Mouse (Mus musculus) hindbrain, embryonic 11.5 days (tissue): ENCODE measurements around the gene Ndrg2. TPM values are rescaled to one million over a fixed set of nuclear protein-coding genes. Genes with fewer than 3 reads are reported as not detected.

Experiments used
- ATAC-seq: fragments of 200-750 bp; cut with Nextera tagmentation; 2 replicates; pipeline ENCODE4 v1.8.0; 2017; ENCODE audit warnings: mild to moderate bottlenecking, moderate TSS enrichment, moderate library complexity; ENCODE audit not compliant: low FRiP score
- DNase-seq: peaks from one replicate; pipeline ENCODE4 v3.0.0-alpha.2; 2015; ENCODE audit warnings: low spot score
- H3K27ac ChIP-seq: fragments of 300-500 bp; sonication (generic); 2 replicates; pipeline ENCODE4 v1.5.1; 2014; ENCODE audit warnings: mild to moderate bottlenecking, low read depth, low read length
- H3K27me3 ChIP-seq: fragments of 300-500 bp; sonication (generic); 2 replicates; pipeline ENCODE4 v1.6.1; 2014; ENCODE audit warnings: mild to moderate bottlenecking, low read length, moderate library complexity, mixed read lengths; ENCODE audit not compliant: control insufficient read depth, insufficient read depth
- H3K36me3 ChIP-seq: fragments of 300-500 bp; sonication (generic); 2 replicates; pipeline ENCODE4 v1.6.1; 2014; ENCODE audit warnings: mild to moderate bottlenecking, low read length, moderate library complexity, mixed read lengths; ENCODE audit not compliant: control insufficient read depth, insufficient read depth
- H3K4me1 ChIP-seq: fragments of 300-500 bp; sonication (generic); replicated peaks from 2 replicates; pipeline ENCODE4 v1.6.1; 2014; ENCODE audit warnings: low read length, mixed read lengths; ENCODE audit not compliant: control insufficient read depth, insufficient read depth
- H3K4me2 ChIP-seq: fragments of 300-500 bp; sonication (generic); replicated peaks from 2 replicates; pipeline ENCODE4 v1.6.1; 2014; ENCODE audit warnings: mild to moderate bottlenecking, low read depth, low read length
- H3K4me3 ChIP-seq: fragments of 300-500 bp; sonication (generic); 2 replicates; pipeline ENCODE4 v1.5.1; 2014; ENCODE audit warnings: low read depth, low read length
- H3K9ac ChIP-seq: fragments of 300-500 bp; sonication (generic); 2 replicates; pipeline ENCODE4 v1.6.1; 2014; ENCODE audit warnings: low read depth, low read length
- H3K9me3 ChIP-seq: fragments of 300-500 bp; sonication (generic); 2 replicates; pipeline ENCODE4 v1.6.1; 2016; ENCODE audit warnings: low read length; ENCODE audit not compliant: control insufficient read depth
- WGBS: fragments of 180-500 bp; shearing (Covaris S2); extraction: QIAGEN DNeasy Blood & Tissue Kit; methylation state at CpG from one replicate; pipeline ENCODE4 v1.1.7; 2014; 5-methylcytosine and 5-hydroxymethylcytosine counted together
- polyA plus RNA-seq: library from polyadenylated mRNA; unstranded; fragments of >200 nt; fragmentation: Nextera tagmentation; extraction: Ambion mirVana; gene quantifications from 2 replicates; pipeline ENCODE4 v1.2.1, GENCODE M21; 2014

The Ndrg2 gene
- polyA plus RNA-seq, 1 experiment from 2014 or later = 11.8 TPM

- 93% methylated on average over 9 of the region's 9 CpGs for WGBS
These were observed 21.6 kb downstream of the Ndrg2 start, which contains the start of gene Slc39a2 for GRCm38 (mm10) chr14:51892191-51892939. TSS of gene Slc39a2 (plus strand) at chr14:51892889.

DNA sequence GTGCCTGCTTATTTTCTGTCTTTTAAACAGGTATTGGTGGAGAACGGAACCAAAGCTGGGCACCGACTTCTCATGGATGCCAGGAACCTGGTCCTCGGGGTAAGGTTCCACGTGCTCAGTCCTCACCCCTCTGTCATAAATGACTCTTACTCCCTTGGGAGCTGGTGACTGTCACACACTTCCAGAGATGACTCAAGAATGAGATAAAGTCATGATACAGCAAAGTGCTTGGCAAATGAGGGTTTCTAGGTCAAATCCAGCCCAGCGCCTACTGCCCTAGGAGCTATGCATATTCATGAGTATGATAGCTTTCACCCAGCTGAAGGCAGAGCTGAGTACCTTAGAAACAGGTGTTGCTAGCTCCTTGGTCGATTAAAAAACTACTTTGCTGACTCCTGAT lies 24.1 kb downstream of the Ndrg2 start:
- Histone ChIP-seq H3K4me2 (no peak overlapping the region), H3K27me3 (no peaks in the 10 kb centered on the region), H3K36me3 (peaks cover 10% of the 10 kb centered on the region; the same call in 1 of the 2 replicates), H3K4me3 (no peak overlapping the region), H3K4me1 (no peaks in the 10 kb centered on the region; the same call in 1 of the 2 replicates), H3K9ac (no peak overlapping the region), H3K27ac (no peak overlapping the region), H3K9me3 (no peaks in the 10 kb centered on the region)
- ATAC-seq = no peak
- 92% methylated on average over 6 of the region's 6 CpGs for WGBS
- DNase-seq = no peak

More at GRCm38 (mm10) chr14:51892191-51892939, 21.6 kb downstream of the Ndrg2 start, which contains the start of gene Slc39a2:
- ATAC-seq (no peak), DNase-seq (no peak)
- H3K9ac ChIP-seq = no peak within 1 kb of the TSS
- H3K27ac ChIP-seq = no peak within 1 kb of the TSS
- no peak within 1 kb of the TSS for H3K4me3 ChIP-seq
- H3K27me3 ChIP-seq = no peaks in the 10 kb centered on the region
- H3K9me3 ChIP-seq = no peaks in the 10 kb centered on the region
- no peaks in the 10 kb centered on the region for H3K4me1 ChIP-seq
- H3K36me3 ChIP-seq = 0 out of 2 replicates have a peak, but pooled peaks cover 8% of the 10 kb centered on the region
- H3K4me2 ChIP-seq = no peak within 1 kb of the TSS

- H3K4me1 ChIP-seq = no peaks in the 10 kb centered on the region; the same call in 1 of the 2 replicates
- H3K9me3 ChIP-seq = no peaks in the 10 kb centered on the region
- no peaks in the 10 kb centered on the region for H3K27me3 ChIP-seq
- peaks cover 4% of the 10 kb centered on the region; the same call in 1 of the 2 replicates for H3K36me3 ChIP-seq
- no peak for ATAC-seq
- WGBS = 48% methylated on average over 6 of the region's 6 CpGs
- no peak overlapping the region; the same call in 1 of the 2 replicates for H3K4me2 ChIP-seq
- no peak overlapping the region for H3K27ac ChIP-seq
- H3K9ac ChIP-seq = no peak overlapping the region
- no peak overlapping the region for H3K4me3 ChIP-seq
- no peak for DNase-seq
These were observed 27.9 kb downstream of the Ndrg2 start for GRCm38 (mm10) chr14:51886051-51886450.

- H3K27ac ChIP-seq = peak within 1 kb of the TSS; percentile 70
- ATAC-seq = peak; percentile 97
- H3K9ac ChIP-seq = peak within 1 kb of the TSS; percentile 76
- H3K4me2 ChIP-seq = peak within 1 kb of the TSS; percentile 79
- WGBS = under 1% methylated on average over 42 of the region's 43 CpGs
- peaks cover 2% of the 10 kb centered on the region; the same call in 1 of the 2 replicates for H3K36me3 ChIP-seq
- H3K4me1 ChIP-seq = no peaks in the 10 kb centered on the region; the same call in 1 of the 2 replicates
- H3K27me3 ChIP-seq = no peaks in the 10 kb centered on the region
- H3K9me3 ChIP-seq = no peaks in the 10 kb centered on the region
- peak; percentile 98 for DNase-seq
- H3K4me3 ChIP-seq = peak within 1 kb of the TSS; percentile 70
These were observed 29.2 kb downstream of the Ndrg2 start, which contains the start of gene Mettl17 for GRCm38 (mm10) chr14:51884598-51885331. TSS of gene Mettl17 (plus strand) at chr14:51884842.

DNA sequence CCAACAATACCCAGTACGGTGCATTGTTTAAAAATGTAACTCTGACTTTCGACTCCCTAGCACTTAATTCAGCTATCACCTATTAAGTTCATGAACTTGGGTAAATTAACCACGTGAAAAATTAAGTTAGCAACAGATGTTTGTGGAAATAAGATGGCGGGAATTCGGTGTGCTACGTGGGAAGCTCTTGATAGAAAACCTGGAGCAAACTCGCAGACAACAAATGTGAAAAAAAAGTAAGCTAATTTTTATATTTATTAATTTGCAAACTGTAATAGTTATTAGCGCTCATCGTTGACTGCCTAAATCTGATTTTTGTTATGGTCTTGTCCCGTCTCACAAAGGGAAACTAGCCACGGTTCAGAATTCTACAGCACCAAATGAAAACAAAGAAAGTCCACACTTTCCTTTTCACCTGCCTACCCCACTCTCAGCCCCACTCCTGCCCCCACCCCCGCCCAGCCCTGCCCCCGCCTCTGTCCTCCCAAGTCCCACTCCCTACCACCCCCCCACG lies 29.9 kb downstream of the Ndrg2 start:
- peak overlapping the region; percentile 63 for H3K27ac ChIP-seq
- H3K4me1 ChIP-seq = no peaks in the 10 kb centered on the region; the same call in 1 of the 2 replicates
- H3K4me2 ChIP-seq = peak overlapping the region; percentile 79
- no peak for DNase-seq
- H3K27me3 ChIP-seq = no peaks in the 10 kb centered on the region
- H3K9ac ChIP-seq = peak overlapping the region; percentile 52; the same call in 1 of the 2 replicates
- H3K9me3 ChIP-seq = no peaks in the 10 kb centered on the region
- 1% methylated on average over 14 of the region's 14 CpGs for WGBS
- ATAC-seq = peak; percentile 65
- peaks cover 2% of the 10 kb centered on the region; the same call in 1 of the 2 replicates for H3K36me3 ChIP-seq
- H3K4me3 ChIP-seq = peak overlapping the region; percentile 70

DNA sequence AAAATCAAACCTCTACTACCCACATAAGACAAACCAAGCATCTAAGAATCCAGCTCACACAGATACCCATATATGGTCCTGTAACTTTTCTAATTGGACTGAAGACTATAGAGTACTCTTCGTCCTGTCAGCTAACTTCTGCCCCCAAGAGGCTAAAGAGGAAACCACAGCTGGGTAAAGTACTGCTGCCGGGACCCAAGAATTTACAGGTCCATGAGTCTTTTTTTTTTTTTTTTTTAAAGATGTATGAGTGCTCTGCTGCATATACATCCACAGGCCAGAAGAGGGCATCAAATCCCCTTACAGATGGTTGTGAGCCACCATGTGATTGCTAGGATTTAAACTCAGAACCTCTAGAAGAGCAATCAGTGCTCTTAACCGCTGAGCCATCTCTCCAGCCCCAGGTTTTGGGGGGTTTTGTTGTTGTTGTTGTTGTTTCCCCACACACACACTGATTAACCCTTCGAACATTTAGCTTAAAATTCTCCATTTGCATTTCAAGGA lies 30.4 kb downstream of the Ndrg2 start:
- Histone ChIP-seq H3K9ac (no peak overlapping the region; the same call in 1 of the 2 replicates), H3K4me1 (no peaks in the 10 kb centered on the region; the same call in 1 of the 2 replicates), H3K36me3 (peaks cover 2% of the 10 kb centered on the region; the same call in 1 of the 2 replicates), H3K27me3 (no peaks in the 10 kb centered on the region), H3K4me3 (peak overlapping the region; percentile 70), H3K4me2 (peak overlapping the region; percentile 79), H3K27ac (0 out of 2 replicates have a peak overlapping the region, but pooled peaks have one; percentile 63), H3K9me3 (no peaks in the 10 kb centered on the region)
- DNase-seq (peak; percentile 79), ATAC-seq (peak; percentile 38)
- under 1% methylated on average over 4 of the region's 4 CpGs for WGBS

GRCm38 (mm10) chr14:51877517-51877916 lies 36.4 kb downstream of the Ndrg2 start:
- H3K4me2 ChIP-seq = no peak overlapping the region
- no peak overlapping the region for H3K4me3 ChIP-seq
- ATAC-seq (no peak), DNase-seq (no peak)
- no peak overlapping the region for H3K27ac ChIP-seq
- no peak overlapping the region for H3K9ac ChIP-seq
- 90% methylated on average over 3 of the region's 3 CpGs for WGBS
- H3K36me3 ChIP-seq = no peaks in the 10 kb centered on the region
- H3K27me3 ChIP-seq = no peaks in the 10 kb centered on the region
- H3K9me3 ChIP-seq = no peaks in the 10 kb centered on the region
- no peaks in the 10 kb centered on the region for H3K4me1 ChIP-seq

GRCm38 (mm10) chr14:51871741-51872140 lies 42.2 kb downstream of the Ndrg2 start:
- Histone ChIP-seq H3K27me3 (no peaks in the 10 kb centered on the region), H3K27ac (no peak overlapping the region), H3K36me3 (no peaks in the 10 kb centered on the region), H3K4me1 (no peaks in the 10 kb centered on the region), H3K9ac (no peak overlapping the region), H3K4me3 (no peak overlapping the region), H3K4me2 (no peak overlapping the region), H3K9me3 (no peaks in the 10 kb centered on the region)
- DNase-seq (no peak), ATAC-seq (no peak)
- WGBS = 84% methylated on average over 9 of the region's 9 CpGs
